Mouse (Mus musculus): ENCODE data around the gene Prickle1.

Gene Prickle1

DNA sequence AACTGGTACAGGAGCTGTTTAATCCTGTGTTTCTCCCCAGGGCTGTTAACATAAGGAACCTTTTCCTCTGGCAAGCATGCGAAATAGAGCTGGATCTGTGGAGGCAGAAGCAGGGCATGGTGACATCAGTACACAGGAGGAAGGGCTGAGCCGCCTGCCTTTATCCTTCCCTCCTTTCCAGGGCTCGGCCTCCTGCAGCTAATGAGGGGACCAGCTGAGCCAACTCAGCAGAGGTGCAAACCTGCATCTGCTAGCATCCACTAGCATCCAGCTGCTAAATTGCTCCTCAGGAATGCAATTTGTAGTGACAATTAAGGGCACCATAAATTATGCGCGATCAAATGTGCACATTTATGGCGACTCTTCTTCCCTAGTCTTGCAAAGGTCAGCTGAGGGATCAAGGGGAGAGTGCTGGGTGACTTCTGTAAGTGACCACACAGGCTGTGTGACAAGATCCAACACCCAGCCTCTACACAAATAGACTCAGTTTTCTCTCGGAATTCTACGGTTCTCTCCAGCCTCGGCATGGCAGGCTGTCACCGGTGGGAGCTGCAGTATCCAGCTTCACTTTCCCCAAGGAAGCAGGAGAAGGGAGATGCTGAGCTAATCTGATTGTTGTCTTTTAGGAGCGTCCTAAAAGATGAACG, 84.9 kb downstream of the Prickle1 start:
- DNase-seq (ENCODE audit: low read depth, low spot score) = peak; percentile 55

- no peak for DNase-seq (ENCODE audit: low read depth, low spot score)
Measured at GRCm38 (mm10) chr15:93504808-93505207, 90.9 kb downstream of the Prickle1 start.

GRCm38 (mm10) chr15:93503201-93503745, 92.4 kb downstream of the Prickle1 start:
- no peak for DNase-seq (ENCODE audit: low read depth, low spot score)

GRCm38 (mm10) chr15:93502703-93503102, 93.0 kb downstream of the Prickle1 start:
- DNase-seq (ENCODE audit: low read depth, low spot score) = no peak

DNA sequence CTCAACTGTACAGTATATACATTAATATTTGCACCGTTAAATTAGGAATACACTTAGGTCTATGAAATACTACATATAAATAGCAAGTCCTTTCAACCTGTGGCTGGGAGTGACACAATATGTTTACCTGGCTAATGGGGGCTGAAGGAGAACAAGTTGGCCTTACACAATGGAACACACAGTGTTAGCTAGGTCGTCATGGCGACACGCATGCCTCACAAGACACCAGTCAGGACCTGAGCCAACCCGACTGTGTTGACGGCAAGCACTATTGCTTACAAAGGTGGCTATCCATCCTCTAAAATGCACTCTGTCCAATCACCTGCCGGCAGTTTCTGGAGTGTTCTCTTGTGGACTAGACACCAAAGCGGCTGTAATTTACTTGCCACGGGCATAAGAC, 95.8 kb downstream of the Prickle1 start:
- no peak for DNase-seq (ENCODE audit: low read depth, low spot score)

DNA sequence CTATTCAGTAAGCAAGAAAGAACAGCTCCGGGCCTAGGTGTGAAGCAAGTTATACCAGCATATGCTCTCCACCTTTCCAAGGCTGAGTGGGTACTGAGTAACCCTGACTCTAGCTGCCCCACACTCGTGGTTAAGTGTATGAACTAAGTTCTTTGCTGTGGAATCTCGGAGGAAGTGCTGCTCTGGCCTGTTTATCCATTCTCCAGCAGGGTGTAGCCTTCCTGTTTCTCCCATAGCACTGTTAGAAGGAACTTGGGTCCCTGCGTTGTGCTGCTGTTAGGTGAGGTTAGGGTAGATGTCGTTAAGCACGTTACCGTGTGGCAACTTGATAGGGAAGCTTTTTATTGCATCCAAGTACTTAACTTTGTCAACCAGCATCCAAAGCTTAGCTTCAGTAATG, 101.0 kb downstream of the Prickle1 start:
- DNase-seq (ENCODE audit: low read depth, low spot score) = no peak

GRCm38 (mm10) chr15:93489597-93489996, 106.1 kb downstream of the Prickle1 start:
- DNase-seq (ENCODE audit: low read depth, low spot score) = no peak

- DNase-seq (ENCODE audit: low read depth, low spot score) = no peak
Measured at GRCm38 (mm10) chr15:93486066-93486465, 109.6 kb downstream of the Prickle1 start.

- DNase-seq (ENCODE audit: low read depth, low spot score) = no peak
Measured at GRCm38 (mm10) chr15:93485252-93485651, 110.4 kb downstream of the Prickle1 start.

DNA sequence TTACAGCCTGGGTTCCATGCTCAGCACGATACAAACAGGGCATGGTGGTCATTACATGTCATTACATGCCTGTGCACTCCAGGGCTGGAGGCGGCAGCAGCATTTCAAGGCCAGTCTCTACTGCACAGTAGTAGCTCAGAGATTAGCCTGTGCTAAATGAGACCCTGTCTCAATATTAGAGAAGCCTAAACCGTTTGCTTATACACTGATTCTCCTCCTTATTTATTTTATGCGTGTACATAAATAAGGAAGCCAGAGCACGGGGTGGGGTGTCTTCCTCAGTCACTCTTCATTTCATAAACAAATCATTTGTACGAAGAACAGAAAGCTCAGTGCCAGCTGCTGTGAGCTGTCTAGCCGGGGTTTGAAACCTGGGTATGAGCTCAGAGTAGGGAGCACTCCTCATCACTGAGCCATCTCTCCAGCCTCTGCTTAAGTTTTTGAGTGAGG, 111.4 kb downstream of the Prickle1 start:
- no peak for DNase-seq (ENCODE audit: low read depth, low spot score)

- no peak for DNase-seq (ENCODE audit: low read depth, low spot score)
Measured at GRCm38 (mm10) chr15:93481112-93481511, 114.6 kb downstream of the Prickle1 start.

DNA sequence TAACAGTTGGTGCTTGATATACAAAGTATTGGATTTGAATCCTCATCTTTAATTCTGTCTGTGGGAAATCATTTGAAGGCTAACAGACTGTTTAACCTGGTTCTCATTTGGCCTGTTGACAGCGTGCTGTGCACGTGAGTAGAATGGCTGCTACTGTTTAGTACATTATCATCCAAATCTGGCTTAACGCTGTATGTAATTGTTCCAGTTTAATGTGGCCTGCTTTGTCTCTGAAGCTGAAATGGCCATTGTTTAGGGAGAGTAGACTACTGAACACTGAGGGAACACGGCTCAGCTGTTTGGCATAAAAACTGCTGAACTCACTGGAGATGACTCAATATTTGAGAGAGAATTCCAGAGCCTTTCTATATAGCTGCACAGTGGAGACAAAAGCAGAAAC, 116.2 kb downstream of the Prickle1 start:
- no peak for DNase-seq (ENCODE audit: low read depth, low spot score)

GRCm38 (mm10) chr15:93478676-93479075, 117.0 kb downstream of the Prickle1 start:
- DNase-seq (ENCODE audit: low read depth, low spot score) = no peak

GRCm38 (mm10) chr15:93477729-93478128, 118.0 kb downstream of the Prickle1 start:
- no peak for DNase-seq (ENCODE audit: low read depth, low spot score)

GRCm38 (mm10) chr15:93475688-93476087, 120.0 kb downstream of the Prickle1 start:
- no peak for DNase-seq (ENCODE audit: low read depth, low spot score)

DNA sequence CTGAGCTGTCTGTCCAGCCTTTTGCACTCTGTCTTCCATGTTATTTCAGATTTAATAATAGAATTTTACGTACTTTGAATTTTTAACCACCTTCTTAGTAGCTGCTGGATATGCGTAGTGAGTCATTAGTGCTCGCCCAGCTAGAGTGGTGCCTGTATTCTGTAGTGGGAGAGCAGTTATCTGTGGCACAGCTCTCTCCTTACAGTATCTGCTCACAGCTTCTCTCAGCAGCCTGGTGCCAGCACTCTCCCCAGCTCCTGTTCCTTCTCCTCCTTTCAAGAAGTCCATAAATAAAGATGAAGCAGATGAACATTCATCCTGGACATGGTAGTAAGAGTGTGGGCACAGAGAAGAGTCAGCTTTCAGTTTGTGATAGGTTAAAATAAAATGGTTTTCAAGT, 121.4 kb downstream of the Prickle1 start:
- no peak for DNase-seq (ENCODE audit: low read depth, low spot score)

DNA sequence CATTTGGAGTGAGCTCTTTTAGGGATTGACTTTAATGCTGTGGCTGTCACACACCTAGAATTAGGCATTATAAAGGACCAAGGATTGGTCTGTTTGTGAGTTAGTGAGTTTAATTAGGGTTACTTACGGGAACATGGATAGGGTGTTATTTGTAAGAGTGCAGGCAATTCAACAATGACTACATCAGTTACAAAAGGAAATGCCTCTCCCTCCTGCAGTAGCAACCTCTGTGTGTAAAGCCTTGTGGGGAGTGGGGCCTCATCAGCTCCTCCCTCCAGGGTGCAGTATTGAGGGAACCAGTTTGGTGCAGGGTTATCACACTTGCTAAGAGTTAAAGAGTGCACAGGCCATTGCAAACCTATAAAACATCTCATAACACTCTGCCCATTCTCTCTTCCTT, 123.6 kb downstream of the Prickle1 start:
- no peak for DNase-seq (ENCODE audit: low read depth, low spot score)

DNA sequence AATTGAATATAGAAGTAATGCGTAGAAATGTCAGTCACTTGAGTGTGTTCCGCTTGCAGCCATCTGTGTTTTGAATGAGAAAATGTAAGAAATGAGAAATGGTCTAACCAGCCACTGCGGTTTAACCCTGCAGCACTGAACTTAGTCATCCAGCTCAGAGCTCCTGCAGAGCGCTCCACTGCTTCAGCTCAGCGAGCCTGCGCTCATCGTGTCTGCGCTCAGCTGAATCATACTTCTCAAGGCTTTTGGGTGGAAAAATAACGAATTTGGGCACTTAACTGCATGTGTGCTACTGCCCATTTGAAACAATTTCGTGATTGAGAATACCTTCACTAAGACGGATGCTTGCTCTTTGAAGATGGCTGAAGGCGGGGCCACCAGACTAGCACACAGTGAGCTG, 124.0 kb downstream of the Prickle1 start:
- DNase-seq (ENCODE audit: low read depth, low spot score) = no peak

GRCm38 (mm10) chr15:93461066-93461465, 134.6 kb downstream of the Prickle1 start:
- no peak for DNase-seq (ENCODE audit: low read depth, low spot score)

DNA sequence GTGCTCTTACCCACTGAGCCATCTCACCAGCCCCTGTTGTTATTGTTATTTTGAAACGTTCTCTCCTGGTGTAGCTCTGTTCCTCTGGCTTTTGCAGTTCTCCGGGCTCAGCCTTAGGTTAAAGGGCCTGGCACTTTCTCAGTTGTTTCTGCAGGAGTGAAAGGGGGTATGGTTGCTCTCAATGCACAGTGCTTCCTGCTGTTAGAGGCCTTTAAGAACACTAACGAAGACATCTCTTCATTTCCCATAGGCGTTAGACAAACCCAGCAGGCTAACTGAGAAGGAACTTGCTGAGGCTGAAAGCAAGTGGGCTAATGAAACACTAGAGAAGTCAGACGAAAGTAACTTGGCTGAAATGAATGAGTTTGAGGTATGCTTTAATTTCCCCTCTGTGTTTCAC, 136.3 kb downstream of the Prickle1 start:
- no peak for DNase-seq (ENCODE audit: low read depth, low spot score)

- DNase-seq (ENCODE audit: low read depth, low spot score) = no peak
Measured at GRCm38 (mm10) chr15:93456005-93456404, 139.7 kb downstream of the Prickle1 start.

GRCm38 (mm10) chr15:93453296-93453695, 142.4 kb downstream of the Prickle1 start:
- no peak for DNase-seq (ENCODE audit: low read depth, low spot score)
